Mouse (Mus musculus) bone marrow, adult 2 months (tissue): ENCODE data around the gene Herc4.

Experiments
- CTCF ChIP-seq: fragments of 200-500 bp; IDR thresholded peaks from 2 replicates; pipeline ENCODE4 v1.5.1; 2011; ENCODE audit warnings: low read length, control low read depth; ENCODE audit not compliant: control insufficient read depth, insufficient read depth
- POLR2A ChIP-seq: fragments of 200-500 bp; IDR thresholded peaks from 2 replicates; pipeline ENCODE4 v1.6.1; 2011; ENCODE audit warnings: low read depth, mild to moderate bottlenecking, control low read depth, low read length, borderline replicate concordance; ENCODE audit not compliant: control insufficient read depth

GRCm38 (mm10) chr10:63313726-63314125, 70.1 kb downstream of the Herc4 start:
- TF ChIP-seq CTCF, result no peak
- no peak for TF ChIP-seq POLR2A
